Mouse (Mus musculus) embryo, embryonic 11.5 days (tissue): Measurements from ENCODE around the gene Dnajc17.

Source experiments
- DNase-seq: peaks from one replicate; pipeline ENCODE4 v3.0.0-alpha.2; 2012; ENCODE audit warnings: low read depth, low spot score

Dnajc17 gene

GRCm38 (mm10) chr2:119198049-119198448 is 10.5 kb downstream of the Dnajc17 start:
- no peak for DNase-seq

DNA sequence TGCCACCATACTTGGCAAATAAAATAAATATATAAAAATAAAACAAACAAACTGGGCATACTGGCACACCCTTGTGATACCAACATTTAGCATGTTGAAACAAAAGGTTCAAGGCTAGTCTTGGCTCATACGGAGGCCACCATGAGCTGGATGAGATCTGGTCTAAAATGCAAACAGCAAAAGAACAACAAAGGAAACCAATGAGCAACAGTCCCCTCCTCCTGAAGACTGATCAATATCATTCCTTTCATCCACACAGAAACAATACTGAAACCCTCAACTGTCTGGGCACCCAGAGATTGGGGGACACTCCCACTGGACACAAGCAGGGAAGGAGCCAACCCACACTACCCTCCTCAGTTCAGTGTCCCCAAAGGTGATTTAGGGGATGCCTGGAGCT is 11.1 kb downstream of the Dnajc17 start:
- no peak for DNase-seq

- DNase-seq: no peak
Observed at GRCm38 (mm10) chr2:119196316-119197108, 12.1 kb downstream of the Dnajc17 start.

GRCm38 (mm10) chr2:119194140-119194539 is 14.5 kb downstream of the Dnajc17 start:
- DNase-seq: no peak

- no peak for DNase-seq
Observed at GRCm38 (mm10) chr2:119190969-119191368, 17.6 kb downstream of the Dnajc17 start.

GRCm38 (mm10) chr2:119189029-119189710 is 19.4 kb downstream of the Dnajc17 start:
- peak; percentile 54 for DNase-seq

DNA sequence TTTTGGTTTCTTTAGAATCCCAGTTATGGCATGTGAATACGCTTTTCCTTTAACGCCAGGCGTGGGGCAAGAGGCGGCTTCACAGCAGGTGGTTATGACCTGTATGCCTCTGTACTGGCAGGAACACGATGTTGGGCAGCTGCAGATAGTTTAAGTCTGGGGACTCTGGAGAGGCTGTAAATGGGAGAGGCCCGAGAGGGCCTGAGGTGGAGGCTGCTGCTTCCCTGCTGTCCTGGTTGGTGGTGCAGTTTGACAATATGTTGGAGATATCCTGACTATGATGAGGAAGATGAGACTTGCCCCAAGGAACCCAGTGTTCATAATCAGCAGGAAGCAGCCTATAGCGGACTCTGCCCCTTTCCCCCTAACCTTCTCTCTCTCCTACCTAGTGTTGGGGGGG is 25.7 kb downstream of the Dnajc17 start:
- DNase-seq: no peak

- no peak for DNase-seq
Observed at GRCm38 (mm10) chr2:119177384-119177939, 31.1 kb downstream of the Dnajc17 start.

DNA sequence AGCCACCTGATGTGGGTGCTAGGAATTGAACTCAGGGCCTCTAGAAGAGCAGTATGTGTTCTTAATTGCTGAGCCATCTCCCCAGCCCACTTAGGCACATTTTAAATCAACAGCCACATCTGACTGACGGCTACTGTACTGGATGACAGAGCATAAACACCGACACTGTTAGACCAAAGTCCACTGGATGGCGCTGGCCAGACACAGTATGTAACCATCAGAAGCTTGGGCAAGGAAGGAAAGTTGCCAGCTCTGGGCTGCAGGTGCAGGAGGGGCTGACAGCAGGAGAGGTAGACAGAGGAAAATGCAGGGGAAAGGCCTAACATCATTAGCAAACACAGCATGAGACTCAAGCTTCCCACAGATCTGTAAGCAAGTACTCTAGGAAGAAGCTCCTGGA is 31.8 kb downstream of the Dnajc17 start:
- DNase-seq: no peak

GRCm38 (mm10) chr2:119175614-119176013 is 33.0 kb downstream of the Dnajc17 start:
- no peak for DNase-seq

DNA sequence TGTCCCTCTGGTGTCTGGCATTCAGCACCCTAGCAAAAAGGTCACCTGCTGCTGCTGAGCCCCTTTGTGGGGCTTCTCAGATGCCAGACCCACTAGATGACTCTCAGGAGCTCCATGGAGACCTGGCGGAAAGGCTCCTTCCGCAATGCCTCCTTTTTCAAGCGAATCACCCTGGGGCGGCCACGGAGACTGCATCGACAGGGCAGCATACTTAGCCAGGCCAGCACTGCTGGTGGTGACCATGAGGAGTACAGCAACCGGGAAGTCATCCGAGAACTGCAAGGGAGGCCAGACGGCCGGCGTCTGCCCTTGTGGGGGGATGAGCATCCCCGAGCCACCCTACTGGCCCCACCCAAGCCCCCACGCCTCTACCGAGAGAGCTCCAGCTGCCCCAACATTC is 33.7 kb downstream of the Dnajc17 start:
- no peak for DNase-seq

GRCm38 (mm10) chr2:119173991-119174651 is 34.5 kb downstream of the Dnajc17 start, which contains the start of gene Gm14137:
Gene Gm14137, plus strand, starts transcription at chr2:119174509.
- DNase-seq: no peak

- no peak for DNase-seq
Observed at GRCm38 (mm10) chr2:119172862-119173576, 35.6 kb downstream of the Dnajc17 start.

DNA sequence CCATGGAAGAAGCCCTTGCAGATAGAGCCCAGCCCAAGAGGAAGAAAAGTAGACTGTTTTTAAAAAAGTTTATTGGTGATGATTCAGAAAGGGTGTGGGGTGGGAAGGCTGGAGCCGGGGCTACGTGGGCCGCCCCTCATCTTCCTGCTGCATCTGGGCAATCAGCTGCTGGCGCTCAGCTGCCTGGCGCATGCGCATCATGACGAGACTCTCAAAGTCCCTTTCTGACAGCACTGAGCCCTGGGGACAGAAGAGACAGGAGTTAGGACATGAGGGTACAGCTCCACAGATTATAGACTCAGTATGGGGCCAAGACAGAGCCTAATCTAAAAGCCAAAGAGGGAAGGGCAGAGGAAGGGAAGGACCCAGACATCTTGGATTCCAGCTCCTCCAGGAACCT is 36.1 kb downstream of the Dnajc17 start:
- no peak for DNase-seq

DNA sequence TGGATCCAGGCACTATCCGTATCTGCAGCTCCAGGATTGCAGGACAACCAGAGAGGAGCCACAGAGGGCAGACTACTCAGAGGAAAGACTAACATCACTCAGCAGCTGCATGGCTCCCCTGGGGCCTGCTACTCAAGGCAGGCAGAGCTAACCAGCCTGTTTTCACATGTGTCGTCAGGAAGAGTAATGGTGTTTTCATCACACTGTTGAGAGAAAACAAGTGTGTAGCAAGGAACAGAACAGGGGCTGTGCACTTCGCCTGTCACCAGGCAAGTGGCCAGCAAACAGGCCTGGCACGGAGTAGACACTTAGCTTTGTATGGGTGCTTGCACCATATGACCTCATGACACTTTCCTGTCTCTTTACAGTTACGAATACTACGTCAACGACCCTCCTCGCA is 37.0 kb downstream of the Dnajc17 start:
- no peak for DNase-seq

DNA sequence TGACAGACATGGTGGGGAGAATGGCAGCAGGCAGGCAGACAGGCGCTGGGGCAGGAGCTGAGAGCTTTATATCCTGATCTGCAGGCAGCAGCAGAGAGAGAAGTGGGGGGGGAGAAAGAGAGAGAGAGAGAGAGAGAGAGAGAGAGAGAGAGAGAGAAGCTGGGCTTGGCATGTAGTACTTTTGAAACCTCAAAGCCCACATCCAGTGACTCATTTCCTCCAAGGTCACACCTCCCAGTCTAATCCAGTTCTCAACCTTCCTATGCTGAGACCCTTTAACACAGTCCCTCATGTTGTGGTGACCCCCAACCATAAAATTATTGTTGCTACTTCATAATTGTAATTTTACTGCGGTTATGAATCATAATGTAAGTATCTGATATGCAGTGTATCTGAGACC is 38.3 kb downstream of the Dnajc17 start:
- DNase-seq: no peak

DNA sequence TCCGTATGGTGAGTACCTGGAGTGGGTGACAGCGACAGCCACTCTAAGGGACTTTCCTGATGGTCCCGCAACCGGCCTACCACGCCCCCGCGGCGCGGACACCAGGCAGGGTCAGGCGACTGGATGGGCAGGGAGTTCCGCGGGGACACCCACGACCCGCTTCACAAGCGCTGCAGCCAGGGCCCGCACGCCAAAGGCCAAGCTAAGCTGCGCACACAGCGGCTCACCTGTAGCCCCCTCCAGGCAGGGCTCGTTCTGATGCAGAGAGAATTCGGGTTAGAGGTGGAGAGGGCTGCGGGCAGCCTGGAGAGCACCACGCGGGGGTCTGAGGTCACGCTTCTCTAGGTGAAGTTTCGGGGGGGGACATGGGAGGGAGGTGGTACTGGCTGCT is 40.7 kb downstream of the Dnajc17 start:
- DNase-seq: no peak

DNA sequence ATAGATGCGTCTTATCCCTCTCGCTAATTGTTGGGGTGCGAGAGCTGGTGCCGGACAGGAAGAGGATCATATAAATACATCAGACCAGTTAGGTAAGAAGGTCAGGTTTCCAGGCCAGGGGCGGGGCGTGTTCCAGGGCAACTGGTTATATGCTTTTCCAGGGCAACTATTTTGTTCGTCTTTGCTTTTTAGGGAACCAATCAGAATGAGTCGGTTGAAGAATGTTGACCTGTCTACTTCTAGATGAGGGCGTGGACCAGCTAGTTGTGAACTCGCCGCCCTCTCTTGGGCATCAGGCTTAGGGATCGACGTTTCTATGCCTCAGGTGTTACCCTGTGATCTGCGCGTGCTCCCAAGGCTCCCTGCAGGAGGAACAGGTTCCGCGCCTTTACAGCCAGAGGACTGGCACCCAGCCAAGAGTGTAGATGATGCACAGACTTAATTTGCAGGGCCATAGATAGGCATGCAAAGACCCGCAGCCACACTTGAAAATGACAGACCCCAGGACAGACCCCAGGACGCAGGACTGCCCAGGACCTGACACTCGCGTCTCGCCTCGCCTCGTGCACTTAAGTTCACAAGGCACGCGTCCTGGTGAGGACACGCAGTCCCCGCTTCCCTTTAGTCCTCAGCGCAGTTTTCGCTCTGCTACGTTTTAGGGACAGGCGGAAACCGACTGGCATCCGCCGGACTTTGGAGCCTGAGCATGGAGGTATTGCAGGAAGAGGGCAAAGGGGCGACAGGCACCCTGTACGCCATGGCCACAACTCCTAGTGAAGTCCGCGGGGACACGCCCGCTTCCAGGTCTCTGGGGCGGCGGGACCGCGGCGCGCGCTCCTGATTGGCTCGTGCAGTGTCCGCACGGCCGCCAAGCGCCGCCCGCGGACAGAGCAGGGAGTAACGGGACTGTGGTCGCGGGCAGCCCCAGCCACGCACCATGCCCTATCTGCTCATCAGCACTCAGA is 41.4 kb downstream of the Dnajc17 start, which contains the start of gene Gchfr:
Gene Gchfr, plus strand, starts transcription at position 873 of the 965 bp plus-strand sequence.
- DNase-seq: no peak

DNA sequence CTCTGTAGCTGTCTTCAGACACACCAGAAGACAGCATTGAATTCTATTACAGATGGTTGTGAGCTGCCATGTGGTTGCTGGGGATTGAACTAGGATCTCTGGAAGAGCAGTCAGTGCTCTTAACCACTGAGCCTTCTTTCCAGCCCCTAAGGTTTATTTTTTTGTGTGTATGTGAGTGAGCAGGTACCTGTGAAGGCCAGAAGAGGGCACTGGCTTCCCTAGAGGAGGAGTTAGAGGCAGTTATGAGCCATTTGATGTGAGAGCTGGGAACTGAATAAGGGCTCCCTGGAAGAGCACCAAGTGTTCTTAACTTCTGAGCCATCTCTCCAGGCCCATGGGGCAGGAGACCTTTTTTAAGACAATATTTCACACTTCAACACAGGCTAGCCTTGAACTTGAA is 43.2 kb downstream of the Dnajc17 start:
- no peak for DNase-seq

GRCm38 (mm10) chr2:119163999-119164398 is 44.6 kb downstream of the Dnajc17 start:
- no peak for DNase-seq
